Mouse (Mus musculus) frontal cortex, postnatal 25 days (tissue): ENCODE results near the gene Dmd.
"Not testable (repeated sequence)": the region's sequence is repeated elsewhere in the genome, so short reads cannot be mapped to it uniquely, and the experiment has no call there.

ENCODE experiments used
- DNase-seq, 2 experiments: peaks; one replicate each; pipeline ENCODE4 v3.0.0; 2022; ENCODE audit warnings: low spot score in 2 of 2

The Dmd gene

GRCm38 (mm10) chrX:82948630-82949029 lies at the start of gene Dmd:
Gene Dmd, plus strand, starts transcription at chrX:82948870.
- DNase-seq = no peak

- no peak for DNase-seq
Measured at GRCm38 (mm10) chrX:82901515-82901914, 47.2 kb upstream of the Dmd start.

- DNase-seq = no peak
Measured at GRCm38 (mm10) chrX:82987683-82988082, 39.0 kb downstream of the Dmd start.

GRCm38 (mm10) chrX:83050190-83050589 lies 101.5 kb downstream of the Dmd start:
- DNase-seq = no peak

GRCm38 (mm10) chrX:83116171-83116876 lies 167.7 kb downstream of the Dmd start:
- no peak for DNase-seq

- no peak for DNase-seq
Measured at GRCm38 (mm10) chrX:83117198-83117597, 168.5 kb downstream of the Dmd start.

GRCm38 (mm10) chrX:83220563-83220962 lies 271.9 kb downstream of the Dmd start:
- no peak for DNase-seq

- DNase-seq = no peak
Measured at GRCm38 (mm10) chrX:83221050-83221449, 272.4 kb downstream of the Dmd start.

- no peak for DNase-seq
Measured at GRCm38 (mm10) chrX:83487598-83487997, 538.9 kb downstream of the Dmd start, which contains the start of gene Tsga8. Gene Tsga8, minus strand, starts transcription at chrX:83487924.

- DNase-seq = no peak
Measured at GRCm38 (mm10) chrX:83674998-83675397, 726.3 kb downstream of the Dmd start.

- DNase-seq = no peak
Measured at GRCm38 (mm10) chrX:83686547-83686946, 737.9 kb downstream of the Dmd start.

- DNase-seq = no peak
Measured at GRCm38 (mm10) chrX:83740533-83740932, 791.9 kb downstream of the Dmd start.

GRCm38 (mm10) chrX:83746301-83747008 lies 797.8 kb downstream of the Dmd start:
- no peak for DNase-seq

- DNase-seq = no peak
Measured at GRCm38 (mm10) chrX:83787406-83787805, 838.7 kb downstream of the Dmd start.

- DNase-seq = peak in 1 of 2 experiments; percentile 6
Measured at GRCm38 (mm10) chrX:83867469-83867868, 918.8 kb downstream of the Dmd start.

GRCm38 (mm10) chrX:83875389-83875788 lies 926.7 kb downstream of the Dmd start:
- peak in 1 of 2 experiments; percentile 13 for DNase-seq

GRCm38 (mm10) chrX:83975895-83976294 lies 1027.2 kb downstream of the Dmd start:
- DNase-seq = no peak

- peak; percentile 5 to 11 for DNase-seq
Measured at GRCm38 (mm10) chrX:84001294-84001693, 1052.6 kb downstream of the Dmd start.

- DNase-seq = not testable (repeated sequence)
Measured at GRCm38 (mm10) chrX:84062431-84062830, 1113.8 kb downstream of the Dmd start.

- no peak for DNase-seq
Measured at GRCm38 (mm10) chrX:84165872-84166271, 1217.2 kb downstream of the Dmd start.

GRCm38 (mm10) chrX:84241297-84241859 lies 1292.7 kb downstream of the Dmd start:
- no peak for DNase-seq

GRCm38 (mm10) chrX:84330593-84330992 lies 1381.9 kb downstream of the Dmd start:
- DNase-seq = no peak

GRCm38 (mm10) chrX:84332177-84332576 lies 1383.5 kb downstream of the Dmd start:
- no peak for DNase-seq
